Mouse (Mus musculus): ENCODE measurements at regions not wholly inside any gene's neighbourhood (a gene's known extent, or its start where the extent isn't known, plus 50 kb on each side); places are given as distances from the start of the nearest gene placed in this dataset.
A peak's percentile ranks its signal among the peaks of the same experiment; 100 is the strongest.

- Histone ChIP-seq H3K27ac (replicated peaks; ENCODE audit: insufficient read depth, low read depth, low read length) (no peak overlapping the region), H3K4me1 (ENCODE audit: control insufficient read depth, insufficient read depth, low read length) (no peaks in the 10 kb centered on the region), H3K4me3 (ENCODE audit: insufficient read depth, low read depth, low read length) (no peak overlapping the region), H3K27me3 (ENCODE audit: control insufficient read depth, insufficient read depth, low read length) (no peaks in the 10 kb centered on the region), H3K9ac (ENCODE audit: low read depth, low read length) (no peak overlapping the region), H3K36me3 (ENCODE audit: control insufficient read depth, insufficient read depth, low read length) (no peaks in the 10 kb centered on the region), H3K79me2 (ENCODE audit: control insufficient read depth, insufficient read depth, low read length) (no peaks in the 10 kb centered on the region)
- 76% methylated on average over 4 of the region's 4 CpGs for WGBS
- no peak for DNase-seq (ENCODE audit: extremely low read depth, low read depth, low spot score)
- TF ChIP-seq POLR2A (IDR thresholded peaks at IDR 0.05; ENCODE audit: extremely low read depth, insufficient read depth, low read length) (no peak), CTCF (IDR thresholded peaks at IDR 0.05; ENCODE audit: low read depth, low read length) (no peak)
These were observed 56.9 kb upstream of the Gm6993 start for GRCm38 (mm10) chr12:31183632-31184031.

GRCm38 (mm10) chr12:31184217-31184975 is 56.2 kb upstream of the Gm6993 start:
- no peak for TF ChIP-seq POLR2A (IDR thresholded peaks at IDR 0.05; ENCODE audit: extremely low read depth, insufficient read depth, low read length)
- TF ChIP-seq CTCF (IDR thresholded peaks at IDR 0.05; ENCODE audit: low read depth, low read length): no peak
- DNase-seq (ENCODE audit: extremely low read depth, low read depth, low spot score): peak; percentile 4
- H3K27me3 ChIP-seq (ENCODE audit: control insufficient read depth, insufficient read depth, low read length): no peaks in the 10 kb centered on the region
- H3K27ac ChIP-seq (replicated peaks; ENCODE audit: insufficient read depth, low read depth, low read length): no peak overlapping the region
- 75% methylated on average over 11 of the region's 11 CpGs for WGBS
- no peak overlapping the region for H3K4me3 ChIP-seq (ENCODE audit: insufficient read depth, low read depth, low read length)
- no peaks in the 10 kb centered on the region for H3K79me2 ChIP-seq (ENCODE audit: control insufficient read depth, insufficient read depth, low read length)
- no peaks in the 10 kb centered on the region for H3K36me3 ChIP-seq (ENCODE audit: control insufficient read depth, insufficient read depth, low read length)
- H3K9ac ChIP-seq (ENCODE audit: low read depth, low read length): no peak overlapping the region
- no peaks in the 10 kb centered on the region for H3K4me1 ChIP-seq (ENCODE audit: control insufficient read depth, insufficient read depth, low read length)

GRCm38 (mm10) chr12:31185177-31185932 is 55.2 kb upstream of the Gm6993 start:
- no peaks in the 10 kb centered on the region for H3K27me3 ChIP-seq (ENCODE audit: control insufficient read depth, insufficient read depth, low read length)
- no peaks in the 10 kb centered on the region for H3K36me3 ChIP-seq (ENCODE audit: control insufficient read depth, insufficient read depth, low read length)
- no peak overlapping the region for H3K27ac ChIP-seq (replicated peaks; ENCODE audit: insufficient read depth, low read depth, low read length)
- H3K4me1 ChIP-seq (ENCODE audit: control insufficient read depth, insufficient read depth, low read length): no peaks in the 10 kb centered on the region
- no peak overlapping the region for H3K9ac ChIP-seq (ENCODE audit: low read depth, low read length)
- H3K4me3 ChIP-seq (ENCODE audit: insufficient read depth, low read depth, low read length): no peak overlapping the region
- 80% methylated on average over 9 of the region's 9 CpGs for WGBS
- no peaks in the 10 kb centered on the region for H3K79me2 ChIP-seq (ENCODE audit: control insufficient read depth, insufficient read depth, low read length)
- DNase-seq (ENCODE audit: extremely low read depth, low read depth, low spot score): no peak
- TF ChIP-seq POLR2A (IDR thresholded peaks at IDR 0.05; ENCODE audit: extremely low read depth, insufficient read depth, low read length) (no peak), CTCF (IDR thresholded peaks at IDR 0.05; ENCODE audit: low read depth, low read length) (no peak)

DNA sequence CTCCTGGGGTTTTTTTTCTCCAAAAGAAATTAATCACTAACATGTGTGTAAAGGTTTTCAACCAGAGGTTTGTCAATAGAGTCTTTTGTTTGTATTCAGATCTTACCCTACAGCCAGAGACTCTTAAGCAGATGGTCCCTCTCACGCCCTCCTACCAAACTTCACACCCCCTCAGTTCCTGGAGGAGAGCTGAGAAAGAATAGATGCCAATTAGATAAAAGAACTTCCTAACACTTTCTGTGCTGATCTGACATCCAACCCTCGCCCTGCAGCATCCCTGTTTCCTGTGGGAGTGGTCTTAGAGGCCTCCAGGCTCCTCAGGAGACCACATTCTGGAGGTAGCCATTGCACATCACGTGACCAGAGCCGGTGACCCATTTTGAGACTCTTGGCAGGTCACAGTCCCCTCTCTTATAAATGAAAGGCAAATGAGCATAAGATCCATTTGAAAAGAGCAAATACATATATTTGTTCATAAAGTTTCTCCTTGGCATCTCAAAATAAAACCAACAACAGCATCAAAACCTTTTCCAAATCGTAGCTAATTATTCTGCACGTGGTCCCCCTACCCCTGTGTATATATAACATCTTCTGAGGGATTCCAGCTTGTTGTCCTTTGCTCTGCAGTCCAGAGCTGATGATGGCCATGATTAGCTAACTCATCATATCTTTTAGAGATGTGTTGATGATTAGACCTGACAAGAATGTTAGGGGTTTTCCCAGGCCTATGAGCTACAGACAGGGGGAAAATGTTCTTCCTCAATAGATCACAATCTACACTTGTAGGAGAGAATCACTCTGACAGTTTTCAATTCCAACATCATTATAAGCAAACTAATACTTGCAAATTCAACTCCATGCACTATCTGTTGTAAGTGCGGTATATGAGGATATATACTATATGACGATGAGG is 54.4 kb upstream of the Gm6993 start:
- Histone ChIP-seq H3K4me1 (ENCODE audit: control insufficient read depth, insufficient read depth, low read length) (no peaks in the 10 kb centered on the region), H3K36me3 (ENCODE audit: control insufficient read depth, insufficient read depth, low read length) (no peaks in the 10 kb centered on the region), H3K27ac (replicated peaks; ENCODE audit: insufficient read depth, low read depth, low read length) (no peak overlapping the region), H3K4me3 (ENCODE audit: insufficient read depth, low read depth, low read length) (no peak overlapping the region), H3K9ac (ENCODE audit: low read depth, low read length) (no peak overlapping the region), H3K79me2 (ENCODE audit: control insufficient read depth, insufficient read depth, low read length) (no peaks in the 10 kb centered on the region), H3K27me3 (ENCODE audit: control insufficient read depth, insufficient read depth, low read length) (no peaks in the 10 kb centered on the region)
- DNase-seq (ENCODE audit: extremely low read depth, low read depth, low spot score): no peak
- no peak for TF ChIP-seq CTCF (IDR thresholded peaks at IDR 0.05; ENCODE audit: low read depth, low read length)
- TF ChIP-seq POLR2A (IDR thresholded peaks at IDR 0.05; ENCODE audit: extremely low read depth, insufficient read depth, low read length): no peak
- 79% methylated on average over 8 of the region's 8 CpGs for WGBS

DNA sequence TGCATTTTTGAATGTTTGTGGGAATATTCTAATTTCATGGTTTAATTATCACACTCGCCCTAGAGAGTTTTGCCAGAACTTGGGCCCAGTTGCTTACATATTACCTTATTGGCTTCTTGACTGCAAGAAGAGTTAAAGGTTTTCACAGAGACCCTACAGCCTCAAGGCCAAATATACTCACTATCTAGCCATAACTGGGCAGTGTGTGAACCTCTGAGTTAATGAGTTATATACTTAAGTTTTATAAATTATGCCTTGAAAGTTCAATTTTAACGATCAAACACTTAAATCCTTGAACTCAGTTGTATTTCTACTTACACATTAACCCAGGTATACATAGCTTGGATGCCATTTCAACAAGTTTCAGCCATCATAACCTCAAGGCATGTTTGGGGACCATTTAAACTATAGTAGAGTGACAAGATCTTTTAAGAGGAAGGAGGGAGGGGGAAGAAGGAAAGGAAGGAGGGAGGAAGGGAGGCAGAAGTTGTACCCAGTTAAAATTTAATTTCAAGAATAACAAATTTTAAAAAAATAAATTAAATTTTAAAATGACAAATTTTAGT is 52.5 kb upstream of the Gm6993 start:
- DNase-seq (ENCODE audit: extremely low read depth, low read depth, low spot score): no peak
- Histone ChIP-seq H3K9ac (ENCODE audit: low read depth, low read length) (no peak overlapping the region), H3K4me1 (ENCODE audit: control insufficient read depth, insufficient read depth, low read length) (no peaks in the 10 kb centered on the region), H3K4me3 (ENCODE audit: insufficient read depth, low read depth, low read length) (no peak overlapping the region), H3K79me2 (ENCODE audit: control insufficient read depth, insufficient read depth, low read length) (no peaks in the 10 kb centered on the region), H3K36me3 (ENCODE audit: control insufficient read depth, insufficient read depth, low read length) (no peaks in the 10 kb centered on the region), H3K27ac (replicated peaks; ENCODE audit: insufficient read depth, low read depth, low read length) (no peak overlapping the region), H3K27me3 (ENCODE audit: control insufficient read depth, insufficient read depth, low read length) (no peaks in the 10 kb centered on the region)
- 85% methylated on average over 2 of the region's 2 CpGs for WGBS
- no peak for TF ChIP-seq POLR2A (IDR thresholded peaks at IDR 0.05; ENCODE audit: extremely low read depth, insufficient read depth, low read length)
- TF ChIP-seq CTCF (IDR thresholded peaks at IDR 0.05; ENCODE audit: low read depth, low read length): no peak

All from liver, adult 2 months (tissue).